Mouse (Mus musculus) C2C12 (cell line): Measurements from ENCODE around the gene Krt2.

Experiments used
- CTCF ChIP-seq: IDR thresholded peaks from one replicate; pipeline ENCODE4 v1.5.1; 2011; ENCODE audit not compliant: control insufficient read depth, insufficient read depth, insufficient read length
- FOSL1 ChIP-seq: IDR thresholded peaks from one replicate; pipeline ENCODE4 v1.8.0; 2011; ENCODE audit warnings: mild to moderate bottlenecking, low read length; ENCODE audit not compliant: poor library complexity, insufficient read depth, severe bottlenecking
- MYOG ChIP-seq: IDR thresholded peaks from one replicate; pipeline ENCODE4 v1.6.1; 2011; ENCODE audit not compliant: control insufficient read depth, insufficient read length; ENCODE audit errors: extremely low read depth

GRCm38 (mm10) chr15:101860421-101861130 is 42.6 kb upstream of the Krt2 start:
- TF ChIP-seq CTCF (no peak), MYOG (no peak), FOSL1 (no peak)
